ENCODE assay signal across 9 mouse cellular contexts in genomic region chr8:115597226-115597953, GRCm38 (mm10).
DNase-seq lines count a peak whose midpoint lies in the region; ATAC-seq and TF ChIP-seq lines count a peak whose summit lies in the region.
"Had no signal": no experiment of that assay in that cellular context is flagged by ENCODE, and none has a peak within 500 bp of the region (broad histone marks: within the 10 kb centered on the region; RNA-seq: fewer than 3 reads in every experiment).

No protein-coding gene starts in this region.

- no peak overlapping the region for H3K4me2 ChIP-seq in heart, embryonic 11.5 days
- no peak overlapping the region for H3K4me2 ChIP-seq in liver, postnatal 0 days (ENCODE audit: low read depth, low read length)
- H3K4me2 ChIP-seq: embryonic facial prominence, embryonic 15.5 days had no signal

- no peak for TF ChIP-seq CTCF in heart, adult 2 months (IDR thresholded peaks at IDR 0.05)
- no peak for TF ChIP-seq CTCF in liver, postnatal 0 days (IDR thresholded peaks at IDR 0.05; ENCODE audit: low read depth)

- H3K4me3 ChIP-seq in heart, adult 2 months: no peak overlapping the region
- no peak overlapping the region for H3K4me3 ChIP-seq in heart, embryonic 11.5 days (ENCODE audit: low read depth, low read length)
- no peak overlapping the region for H3K4me3 ChIP-seq in liver, postnatal 0 days (ENCODE audit: low read depth, low read length)
- H3K4me3 ChIP-seq: embryonic facial prominence, embryonic 15.5 days had no signal

- H3K9ac ChIP-seq in heart, adult 2 months (ENCODE audit: low read depth, low read length): no peak overlapping the region
- H3K9ac ChIP-seq in heart, embryonic 11.5 days (ENCODE audit: low read depth, low read length): no peak overlapping the region
- H3K9ac ChIP-seq in liver, postnatal 0 days (replicated peaks): no peak overlapping the region
- H3K9ac ChIP-seq: embryonic facial prominence, embryonic 15.5 days had no signal

- H3K79me2 ChIP-seq in heart, adult 2 months (replicated peaks; ENCODE audit: control insufficient read depth, insufficient read depth, low read length): no peaks in the 10 kb centered on the region

- H3K27ac ChIP-seq in heart, adult 2 months: no peak overlapping the region
- no peak overlapping the region for H3K27ac ChIP-seq in heart, embryonic 11.5 days (ENCODE audit: low read depth, low read length)
- no peak overlapping the region for H3K27ac ChIP-seq in liver, postnatal 0 days (ENCODE audit: low read depth)
- H3K27ac ChIP-seq: embryonic facial prominence, embryonic 15.5 days had no signal

- intact Hi-C loops in heart, adult 2 months (cut with DNase I): no loop called here

- no peak for TF ChIP-seq POLR2A in heart, adult 2 months (IDR thresholded peaks at IDR 0.05; ENCODE audit: insufficient read depth, low read depth, low read length)

- no peak for ATAC-seq in heart, embryonic 11.5 days (replicated peaks; ENCODE audit: insufficient number of reproducible peaks, low FRiP score, low TSS enrichment)
- ATAC-seq in hematopoietic stem cell, adult 5-6 weeks (replicated peaks in 1 of 2; ENCODE audit: insufficient read depth in 1 of 2, low FRiP score in 2 of 2, low TSS enrichment in 1 of 2, low read depth in 1 of 2, poor library complexity in 2 of 2, severe bottlenecking in 2 of 2): peak; percentile 61 to 78
- ATAC-seq in liver, postnatal 0 days: no peak

- H3K4me1 ChIP-seq in heart, adult 2 months (ENCODE audit: control insufficient read depth, insufficient read depth, low read length): no peaks in the 10 kb centered on the region
- H3K4me1 ChIP-seq in heart, embryonic 11.5 days (ENCODE audit: control insufficient read depth, insufficient read depth, low read length): peaks cover 5% of the 10 kb centered on the region; the same call in 1 of the 2 replicates
- H3K4me1 ChIP-seq in liver, postnatal 0 days (ENCODE audit: insufficient read depth): no peaks in the 10 kb centered on the region

- 14% methylated on average over 10 of the region's 10 CpGs for WGBS in heart, adult 2 months
- 32% methylated on average over 10 of the region's 10 CpGs for WGBS in heart, embryonic 11.5 days (ENCODE audit: insufficient replicate concordance)
- WGBS in liver, postnatal 0 days (ENCODE audit: insufficient replicate concordance): 23% methylated on average over 10 of the region's 10 CpGs

- no peaks in the 10 kb centered on the region for H3K27me3 ChIP-seq in heart, adult 2 months (ENCODE audit: control insufficient read depth, insufficient read depth, low read length)
- H3K27me3 ChIP-seq in heart, embryonic 11.5 days (ENCODE audit: control insufficient read depth, insufficient read depth, low read length): no peaks in the 10 kb centered on the region
- no peaks in the 10 kb centered on the region for H3K27me3 ChIP-seq in liver, postnatal 0 days (ENCODE audit: insufficient read depth, low read length)
- H3K27me3 ChIP-seq: embryonic facial prominence, embryonic 15.5 days had no signal

- TF ChIP-seq EP300 in heart, adult 2 months (IDR thresholded peaks at IDR 0.05; ENCODE audit: insufficient read depth, low read depth, low read length): no peak
- TF ChIP-seq EP300 in liver, postnatal 0 days (IDR thresholded peaks at IDR 0.05; ENCODE audit: low read depth): no peak

- DNase-seq in heart, adult 2 months: peak; percentile 34 to 35
- DNase-seq in Muller cell, postnatal 12 days (ENCODE audit: inconsistent ontology term): peak; percentile 34
- peak; percentile 62 to 63 for DNase-seq in cerebellum, postnatal 10 days
- DNase-seq in retina, postnatal 1 day: peak; percentile 22
- DNase-seq in liver, postnatal 0 days: no peak
- no peak for DNase-seq in adipocyte (ENCODE audit: low spot score)

- H3K9me3 ChIP-seq in heart, embryonic 11.5 days (replicated peaks; ENCODE audit: control insufficient read depth, low read length): no peaks in the 10 kb centered on the region
- no peaks in the 10 kb centered on the region for H3K9me3 ChIP-seq in liver, postnatal 0 days (ENCODE audit: low read length)
- H3K9me3 ChIP-seq: embryonic facial prominence, embryonic 15.5 days had no signal

- H3K36me3 ChIP-seq in heart, adult 2 months (ENCODE audit: control insufficient read depth, insufficient read depth, low read length): no peaks in the 10 kb centered on the region
- H3K36me3 ChIP-seq in heart, embryonic 11.5 days (ENCODE audit: control insufficient read depth, insufficient read depth, low read length): no peaks in the 10 kb centered on the region
- no peaks in the 10 kb centered on the region for H3K36me3 ChIP-seq in liver, postnatal 0 days (replicated peaks; ENCODE audit: insufficient read depth, low read length)
- H3K36me3 ChIP-seq: embryonic facial prominence, embryonic 15.5 days had no signal

Comparison
In these comparisons a context has a peak if more than half of its experiments do, and no peak if none do; other contexts are left out.
1. DNase-seq: peak in heart, adult 2 months (2 of 2), Muller cell, postnatal 12 days (single experiment), cerebellum, postnatal 10 days (2 of 2) and retina, postnatal 1 day (single experiment); none in liver, postnatal 0 days (single experiment) and adipocyte (single experiment).
2. ATAC-seq: peak in hematopoietic stem cell, adult 5-6 weeks (2 of 2); none in heart, embryonic 11.5 days (single experiment) and liver, postnatal 0 days (single experiment).